Mouse (Mus musculus): ENCODE measurements around the gene Pmp22. TPM values are rescaled to one million over a fixed set of nuclear protein-coding genes. Genes with fewer than 3 reads are reported as not detected.

The Pmp22 gene
- polyA plus RNA-seq (2017; shearing (Covaris generic)): not detected

GRCm38 (mm10) chr11:63128784-63129183, at the start of gene Pmp22:
Gene Pmp22 (plus strand): TSS chr11:63128982.
- ATAC-seq: no peak

- ATAC-seq: no peak
Measured at GRCm38 (mm10) chr11:63084536-63084935, 44.2 kb upstream of the Pmp22 start.

- no peak for ATAC-seq
Measured at GRCm38 (mm10) chr11:63088672-63089071, 40.1 kb upstream of the Pmp22 start.

GRCm38 (mm10) chr11:63090210-63090609, 38.6 kb upstream of the Pmp22 start:
- ATAC-seq: no peak

- no peak for ATAC-seq
Measured at GRCm38 (mm10) chr11:63090986-63091385, 37.8 kb upstream of the Pmp22 start.

- ATAC-seq: no peak
Measured at GRCm38 (mm10) chr11:63092271-63092670, 36.5 kb upstream of the Pmp22 start.

- no peak for ATAC-seq
Measured at GRCm38 (mm10) chr11:63093601-63094000, 35.2 kb upstream of the Pmp22 start.

- ATAC-seq: no peak
Measured at GRCm38 (mm10) chr11:63094496-63094895, 34.3 kb upstream of the Pmp22 start.

GRCm38 (mm10) chr11:63098016-63098415, 30.8 kb upstream of the Pmp22 start:
- ATAC-seq: no peak

GRCm38 (mm10) chr11:63099390-63099789, 29.4 kb upstream of the Pmp22 start:
- ATAC-seq: no peak

GRCm38 (mm10) chr11:63103256-63103655, 25.5 kb upstream of the Pmp22 start:
- ATAC-seq: no peak

- no peak for ATAC-seq
Measured at GRCm38 (mm10) chr11:63104026-63104425, 24.8 kb upstream of the Pmp22 start.

- ATAC-seq: no peak
Measured at GRCm38 (mm10) chr11:63109230-63109775, 19.5 kb upstream of the Pmp22 start.

- no peak for ATAC-seq
Measured at GRCm38 (mm10) chr11:63110329-63110728, 18.5 kb upstream of the Pmp22 start.

- no peak for ATAC-seq
Measured at GRCm38 (mm10) chr11:63114807-63115641, 13.8 kb upstream of the Pmp22 start.

GRCm38 (mm10) chr11:63116652-63117051, 12.1 kb upstream of the Pmp22 start:
- no peak for ATAC-seq

GRCm38 (mm10) chr11:63117266-63117665, 11.5 kb upstream of the Pmp22 start:
- ATAC-seq: no peak

GRCm38 (mm10) chr11:63119791-63120190, 9.0 kb upstream of the Pmp22 start:
- no peak for ATAC-seq

- no peak for ATAC-seq
Measured at GRCm38 (mm10) chr11:63122249-63122648, 6.5 kb upstream of the Pmp22 start.

- no peak for ATAC-seq
Measured at GRCm38 (mm10) chr11:63122776-63123350, 5.9 kb upstream of the Pmp22 start.

GRCm38 (mm10) chr11:63124316-63124715, 4.5 kb upstream of the Pmp22 start:
- ATAC-seq: no peak

- ATAC-seq: no peak
Measured at GRCm38 (mm10) chr11:63125832-63126456, 2.8 kb upstream of the Pmp22 start.

- no peak for ATAC-seq
Measured at GRCm38 (mm10) chr11:63126976-63127375, 1.8 kb upstream of the Pmp22 start.
